In genomic region chr2:129593141-129593875, GRCm38 (mm10) we compare ENCODE assay signal across 8 mouse cellular contexts. TPM values are rescaled to one million over a fixed set of nuclear protein-coding genes. Genes with fewer than 3 reads are reported as not detected.
DNase-seq lines count a peak whose midpoint lies in the region; ATAC-seq lines count a peak whose summit lies in the region.

No protein-coding gene starts in this region.

- DNase-seq in thymus, postnatal 14 days, result peak; percentile 25
- DNase-seq in thymus, adult 18-20 months, result no peak
- DNase-seq in kidney, postnatal 14 days, result peak; percentile 90
- DNase-seq in liver, embryonic 13.5 days, result no peak
- peak; percentile 13 for DNase-seq in thymus, postnatal 25 days

- H3K9ac ChIP-seq in forebrain, embryonic 12.5 days, result peak overlapping the region; percentile 84
- H3K9ac ChIP-seq in heart, embryonic 14.5 days (ENCODE audit: low read length), result peak overlapping the region; percentile 90
- H3K9ac ChIP-seq in liver, embryonic 13.5 days, result peak overlapping the region; percentile 70
- H3K9ac ChIP-seq in neural tube, embryonic 14.5 days (replicated peaks; ENCODE audit: low read depth, low read length), result peak overlapping the region; percentile 85

- H3K4me1 ChIP-seq in forebrain, embryonic 12.5 days, result peaks cover 31% of the 10 kb centered on the region
- H3K4me1 ChIP-seq in heart, embryonic 14.5 days (ENCODE audit: control insufficient read depth in 2 of 2, insufficient read depth in 2 of 2, low read length in 2 of 2), result peaks cover 18 to 47% of the 10 kb centered on the region in 2 experiments
- peaks cover 23% of the 10 kb centered on the region for H3K4me1 ChIP-seq in liver, embryonic 13.5 days (replicated peaks)
- H3K4me1 ChIP-seq in neural tube, embryonic 14.5 days (ENCODE audit: control insufficient read depth, insufficient read depth, low read length), result peaks cover 17% of the 10 kb centered on the region

- WGBS in forebrain, embryonic 12.5 days, result under 1% methylated on average over 67 of the region's 77 CpGs
- WGBS in heart, embryonic 14.5 days, result under 1% methylated on average over 53 of the region's 77 CpGs
- under 1% methylated on average over 41 of the region's 77 CpGs for WGBS in liver, embryonic 13.5 days (ENCODE audit: insufficient replicate concordance)
- under 1% methylated on average over 55 of the region's 77 CpGs for WGBS in neural tube, embryonic 14.5 days

- H3K27me3 ChIP-seq in forebrain, embryonic 12.5 days, result peaks cover 5% of the 10 kb centered on the region; the same call in 1 of the 2 replicates
- H3K27me3 ChIP-seq in heart, embryonic 14.5 days (ENCODE audit: control insufficient read depth, insufficient read depth, low read length), result no peaks in the 10 kb centered on the region
- H3K27me3 ChIP-seq in liver, embryonic 13.5 days, result peaks cover 34% of the 10 kb centered on the region
- H3K27me3 ChIP-seq in neural tube, embryonic 14.5 days (ENCODE audit: control insufficient read depth, insufficient read depth, low read length), result 0 out of 2 replicates have a peak, but pooled peaks cover 2% of the 10 kb centered on the region

- ATAC-seq in forebrain, embryonic 12.5 days (ENCODE audit: low FRiP score), result peak; percentile 80
- ATAC-seq in heart, embryonic 14.5 days (ENCODE audit: insufficient number of reproducible peaks, insufficient read depth, low FRiP score, low read depth), result peak; percentile 75
- peak; percentile 35; the same call in 1 of the 2 replicates for ATAC-seq in liver, embryonic 13.5 days (ENCODE audit: low read depth)
- peak; percentile 84 for ATAC-seq in neural tube, embryonic 14.5 days (ENCODE audit: low read depth)

- H3K9me3 ChIP-seq in forebrain, embryonic 12.5 days, result no peaks in the 10 kb centered on the region
- no peaks in the 10 kb centered on the region for H3K9me3 ChIP-seq in heart, embryonic 14.5 days (ENCODE audit: control insufficient read depth, low read length)
- H3K9me3 ChIP-seq in liver, embryonic 13.5 days (replicated peaks), result no peaks in the 10 kb centered on the region
- H3K9me3 ChIP-seq in neural tube, embryonic 14.5 days (ENCODE audit: control insufficient read depth, low read length), result no peaks in the 10 kb centered on the region

- H3K4me2 ChIP-seq in forebrain, embryonic 12.5 days, result peak overlapping the region; percentile 90
- H3K4me2 ChIP-seq in heart, embryonic 14.5 days (ENCODE audit: low read length), result peak overlapping the region; percentile 91
- H3K4me2 ChIP-seq in liver, embryonic 13.5 days, result peak overlapping the region; percentile 70
- H3K4me2 ChIP-seq in neural tube, embryonic 14.5 days (ENCODE audit: low read depth, low read length), result peak overlapping the region; percentile 93

- H3K27ac ChIP-seq in forebrain, embryonic 12.5 days, result peak overlapping the region; percentile 91
- H3K27ac ChIP-seq in heart, embryonic 14.5 days (replicated peaks in 1 of 2; ENCODE audit: control insufficient read depth in 1 of 2, insufficient read depth in 1 of 2, low read depth in 2 of 2, low read length in 2 of 2), result peak overlapping the region; percentile 93 to 97
- H3K27ac ChIP-seq in liver, embryonic 13.5 days, result peak overlapping the region; percentile 80
- H3K27ac ChIP-seq in neural tube, embryonic 14.5 days (ENCODE audit: low read depth, low read length), result peak overlapping the region; percentile 87

- H3K36me3 ChIP-seq in forebrain, embryonic 12.5 days (replicated peaks), result no peaks in the 10 kb centered on the region
- H3K36me3 ChIP-seq in heart, embryonic 14.5 days (ENCODE audit: control insufficient read depth, insufficient read depth, low read length), result no peaks in the 10 kb centered on the region
- H3K36me3 ChIP-seq in liver, embryonic 13.5 days, result no peaks in the 10 kb centered on the region
- no peaks in the 10 kb centered on the region for H3K36me3 ChIP-seq in neural tube, embryonic 14.5 days (ENCODE audit: control insufficient read depth, insufficient read depth, low read length)

- peak overlapping the region; percentile 68 for H3K4me3 ChIP-seq in forebrain, embryonic 12.5 days (replicated peaks)
- peak overlapping the region; percentile 78 to 82 for H3K4me3 ChIP-seq in heart, embryonic 14.5 days (ENCODE audit: control insufficient read depth in 1 of 2, insufficient read depth in 1 of 2, low read depth in 1 of 2, low read length in 2 of 2)
- H3K4me3 ChIP-seq in liver, embryonic 13.5 days (replicated peaks), result peak overlapping the region; percentile 63
- H3K4me3 ChIP-seq in neural tube, embryonic 14.5 days (ENCODE audit: low read depth, low read length), result peak overlapping the region; percentile 77

RNA-seq across cellular contexts. Expression of gene Sirpa, which starts 0.7 kb away (rescaled TPM):
- polyA plus RNA-seq in forebrain, embryonic 12.5 days (2016; fragmentation: Nextera tagmentation; extraction: Ambion mirVana), result 18.2 and 20.0 TPM in 2 replicates
- 19.8 and 20.8 TPM in 2 replicates for polyA plus RNA-seq in heart, embryonic 14.5 days (2014; fragmentation: Nextera tagmentation; extraction: Ambion mirVana)
- polyA plus RNA-seq in liver, embryonic 13.5 days (2015; fragmentation: Nextera tagmentation; extraction: Ambion mirVana), result 18.1 and 20.4 TPM in 2 replicates
- polyA plus RNA-seq in neural tube, embryonic 14.5 days (2014; fragmentation: Nextera tagmentation; extraction: Ambion mirVana), result 36.4 and 39.8 TPM in 2 replicates

RNA-seq across cellular contexts. Expression of gene F830045P16Rik, which starts 56.9 kb away (rescaled TPM):
- polyA plus RNA-seq in forebrain, embryonic 12.5 days (2016; fragmentation: Nextera tagmentation; extraction: Ambion mirVana), result not detected in 2 replicates
- not detected in 2 replicates for polyA plus RNA-seq in heart, embryonic 14.5 days (2014; fragmentation: Nextera tagmentation; extraction: Ambion mirVana)
- 0.06 TPM in 1 of 2 replicates, not detected in the other for polyA plus RNA-seq in liver, embryonic 13.5 days (2015; fragmentation: Nextera tagmentation; extraction: Ambion mirVana)
- not detected in 2 replicates for polyA plus RNA-seq in neural tube, embryonic 14.5 days (2014; fragmentation: Nextera tagmentation; extraction: Ambion mirVana)

Comparison
In these comparisons a context has a peak if more than half of its experiments do, and no peak if none do; other contexts are left out.
1. DNase-seq: peak in thymus, postnatal 14 days (single experiment), kidney, postnatal 14 days (single experiment) and thymus, postnatal 25 days (single experiment); none in thymus, adult 18-20 months (0 of 2) and liver, embryonic 13.5 days (single experiment).
2. Peak in every context shown above with its lines, with median percentiles within 50 percentile points of each other: ATAC-seq, H3K27ac ChIP-seq, H3K4me2 ChIP-seq, H3K4me3 ChIP-seq and H3K9ac ChIP-seq.